ENCODE assay signal across 8 mouse cellular contexts in the genomic region with DNA sequence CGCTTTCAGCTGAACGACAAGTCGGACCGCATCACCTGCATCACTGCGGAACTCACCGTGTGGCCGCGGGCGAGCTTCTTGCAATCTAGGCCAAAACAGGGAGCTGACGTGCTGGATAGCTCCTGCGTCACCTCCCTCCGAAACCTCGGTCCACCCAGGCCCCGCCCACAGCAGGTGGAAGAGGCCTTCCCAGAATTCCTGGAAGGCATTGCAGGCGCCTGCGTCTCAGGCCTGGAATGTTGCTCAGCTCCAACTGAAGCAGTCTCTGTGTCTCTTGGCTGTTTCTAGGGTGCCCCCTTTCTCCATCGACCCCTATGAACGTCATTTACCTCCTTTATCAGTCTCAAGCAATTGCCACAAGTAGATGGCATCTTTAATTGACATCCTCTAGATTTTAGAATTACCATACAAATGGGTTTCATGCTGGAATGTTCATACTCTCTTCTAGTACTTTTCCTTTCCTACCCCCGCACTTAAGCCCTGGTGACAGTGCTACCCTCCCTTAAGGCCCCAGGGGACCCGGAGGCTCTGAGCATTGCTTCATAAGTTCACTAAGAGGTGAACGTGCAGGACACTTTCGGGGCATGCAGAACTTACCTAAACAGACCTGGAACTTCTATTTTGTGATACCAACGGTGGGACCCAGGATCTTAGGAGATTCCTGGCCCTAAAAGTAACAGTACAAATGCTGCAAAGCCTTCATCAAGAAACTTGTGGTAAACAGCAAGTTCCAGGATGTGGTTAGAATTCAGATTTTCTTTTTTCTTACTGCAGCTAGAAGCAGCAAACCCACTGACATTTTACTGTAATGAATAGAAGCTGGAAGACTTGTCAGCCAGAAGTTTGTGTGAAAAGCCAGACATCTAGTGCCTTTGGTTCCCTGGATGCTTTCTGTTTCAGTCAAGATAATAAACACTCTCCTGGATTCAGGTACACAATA. TPM values are rescaled to one million over a fixed set of nuclear protein-coding genes. Genes with fewer than 3 reads are reported as not detected.
A peak's percentile ranks its signal among the peaks of the same experiment; 100 is the strongest.
DNase-seq lines count a peak whose midpoint lies in the region; ATAC-seq and TF ChIP-seq lines count a peak whose summit lies in the region.

A gene (minus strand): TSS at position 179 of the 940 bp plus-strand sequence.

- peak within 1 kb of the TSS; percentile 77 for H3K27ac ChIP-seq in thymus, adult 2 months (ENCODE audit: control insufficient read depth, insufficient read depth, low read length)
- no peak within 1 kb of the TSS for H3K27ac ChIP-seq in heart, embryonic 15.5 days
- H3K27ac ChIP-seq in liver, adult 2 months (replicated peaks; ENCODE audit: insufficient read depth, low read depth, low read length), result no peak within 1 kb of the TSS
- peak within 1 kb of the TSS; percentile 79 for H3K27ac ChIP-seq in neural tube, embryonic 11.5 days (ENCODE audit: low read depth, low read length)

- DNase-seq in thymus, adult 2 months, result peak; percentile 18
- DNase-seq in thymus, adult 18-20 months, result no peak
- DNase-seq in embryo, embryonic 11.5 days (ENCODE audit: low read depth, low spot score), result peak; percentile 74
- DNase-seq in kidney, postnatal 10 days, result peak; percentile 82
- peak; percentile 30 for DNase-seq in liver, adult 2 months (ENCODE audit: extremely low read depth, low read depth, low spot score)
- peak; percentile 90 for DNase-seq in neural tube, embryonic 11.5 days (ENCODE audit: low spot score)
- DNase-seq in thymus, postnatal 36 days, result peak; percentile 14 to 20

- ATAC-seq in heart, embryonic 15.5 days (replicated peaks; ENCODE audit: insufficient number of reproducible peaks, insufficient read depth, low FRiP score, low read depth), result no peak; the same call in 1 of the 2 replicates
- ATAC-seq in neural tube, embryonic 11.5 days (ENCODE audit: insufficient read depth, low FRiP score, low TSS enrichment), result peak; percentile 95

- H3K4me1 ChIP-seq in thymus, adult 2 months (replicated peaks; ENCODE audit: control insufficient read depth, insufficient read depth, low read length), result peaks cover 9% of the 10 kb centered on the region
- H3K4me1 ChIP-seq in heart, embryonic 15.5 days (replicated peaks), result peaks cover 10% of the 10 kb centered on the region
- H3K4me1 ChIP-seq in liver, adult 2 months (ENCODE audit: control insufficient read depth, insufficient read depth, low read length), result no peaks in the 10 kb centered on the region; the same call in 1 of the 2 replicates
- H3K4me1 ChIP-seq in neural tube, embryonic 11.5 days (ENCODE audit: control insufficient read depth, insufficient read depth, low read length), result peaks cover 4% of the 10 kb centered on the region

- peak within 1 kb of the TSS; percentile 36; the same call in 1 of the 2 replicates for H3K9ac ChIP-seq in heart, embryonic 15.5 days
- no peak within 1 kb of the TSS for H3K9ac ChIP-seq in liver, adult 2 months (ENCODE audit: low read depth, low read length)
- H3K9ac ChIP-seq in neural tube, embryonic 11.5 days (ENCODE audit: low read length), result peak within 1 kb of the TSS; percentile 70

- peaks cover 23% of the 10 kb centered on the region for H3K36me3 ChIP-seq in thymus, adult 2 months (ENCODE audit: control insufficient read depth, insufficient read depth, low read length)
- H3K36me3 ChIP-seq in heart, embryonic 15.5 days, result peaks cover 26% of the 10 kb centered on the region
- no peaks in the 10 kb centered on the region for H3K36me3 ChIP-seq in liver, adult 2 months (ENCODE audit: control insufficient read depth, insufficient read depth, low read length)
- 0 out of 2 replicates have a peak, but pooled peaks cover 2% of the 10 kb centered on the region for H3K36me3 ChIP-seq in neural tube, embryonic 11.5 days (ENCODE audit: control insufficient read depth, insufficient read depth, low read length)

- TF ChIP-seq CTCF in thymus, adult 2 months (IDR thresholded peaks at IDR 0.05; ENCODE audit: borderline replicate concordance, control insufficient read depth, extremely low read depth, insufficient read depth, low read length, poor library complexity), result no peak
- no peak for TF ChIP-seq CTCF in liver, adult 2 months (IDR thresholded peaks at IDR 0.05; ENCODE audit: low read depth, low read length)

- no peaks in the 10 kb centered on the region for H3K79me2 ChIP-seq in liver, adult 2 months (ENCODE audit: control insufficient read depth, insufficient read depth, low read length)

- H3K27me3 ChIP-seq in thymus, adult 2 months (ENCODE audit: control insufficient read depth, insufficient read depth, low read length), result no peaks in the 10 kb centered on the region
- no peaks in the 10 kb centered on the region for H3K27me3 ChIP-seq in heart, embryonic 15.5 days
- no peaks in the 10 kb centered on the region for H3K27me3 ChIP-seq in liver, adult 2 months (ENCODE audit: control insufficient read depth, insufficient read depth, low read length)
- no peaks in the 10 kb centered on the region for H3K27me3 ChIP-seq in neural tube, embryonic 11.5 days (ENCODE audit: control insufficient read depth, insufficient read depth, low read length)

- H3K9me3 ChIP-seq in heart, embryonic 15.5 days (replicated peaks), result no peaks in the 10 kb centered on the region
- no peaks in the 10 kb centered on the region for H3K9me3 ChIP-seq in neural tube, embryonic 11.5 days (ENCODE audit: control insufficient read depth, low read length)

- no peak within 1 kb of the TSS for H3K4me3 ChIP-seq in thymus, adult 2 months (ENCODE audit: control insufficient read depth, insufficient read depth, low read length)
- H3K4me3 ChIP-seq in heart, embryonic 15.5 days, result peak within 1 kb of the TSS; percentile 43
- no peak within 1 kb of the TSS for H3K4me3 ChIP-seq in liver, adult 2 months (ENCODE audit: insufficient read depth, low read depth, low read length)
- H3K4me3 ChIP-seq in neural tube, embryonic 11.5 days (ENCODE audit: low read depth, low read length), result peak within 1 kb of the TSS; percentile 47

- peak within 1 kb of the TSS; percentile 68 for H3K4me2 ChIP-seq in heart, embryonic 15.5 days
- H3K4me2 ChIP-seq in neural tube, embryonic 11.5 days (ENCODE audit: low read depth), result peak within 1 kb of the TSS; percentile 57

- 75% methylated on average over 23 of the region's 23 CpGs for WGBS in thymus, adult 2 months
- WGBS in heart, embryonic 15.5 days, result 12% methylated on average over 23 of the region's 23 CpGs
- 23% methylated on average over 23 of the region's 23 CpGs for WGBS in liver, adult 2 months
- WGBS in neural tube, embryonic 11.5 days, result 9% methylated on average over 23 of the region's 23 CpGs

- TF ChIP-seq POLR2A in thymus, adult 2 months (IDR thresholded peaks at IDR 0.05; ENCODE audit: control insufficient read depth, extremely low read depth, insufficient read depth, low read length, poor library complexity), result no peak
- no peak for TF ChIP-seq POLR2A in liver, adult 2 months (IDR thresholded peaks at IDR 0.05; ENCODE audit: extremely low read depth, insufficient read depth, low read length)

RNA-seq across cellular contexts. Expression of the gene that starts here (rescaled TPM):
- 2.3 TPM in 2 replicates for polyA plus RNA-seq in thymus, adult 2 months (2012; rRNA removed)
- polyA plus RNA-seq in heart, embryonic 15.5 days (2015; fragmentation: Nextera tagmentation; extraction: Ambion mirVana), result 1.1 and 2.0 TPM in 2 replicates
- total RNA-seq in liver, adult 2 months (2014; rRNA removed), result 0.20 TPM in 1 of 2 replicates, not detected in the other
- polyA plus RNA-seq in liver, adult 2 months (2012; rRNA removed), result 0.07 TPM in 1 of 2 replicates, not detected in the other
- 41.0 and 49.4 TPM in 2 replicates for polyA plus RNA-seq in neural tube, embryonic 11.5 days (2014; fragmentation: Nextera tagmentation; extraction: Ambion mirVana)

Comparison
In these comparisons a context has a peak if more than half of its experiments do, and no peak if none do; other contexts are left out.
1. RNA of the gene that starts here (polyA plus RNA-seq): 41.0 to 49.4 TPM in neural tube, embryonic 11.5 days; 2.3 TPM in thymus, adult 2 months, 1.1 to 2.0 TPM in heart, embryonic 15.5 days and 0.07 TPM in liver, adult 2 months; every median in the first group is over 10 times any median in the second.
2. DNase-seq: peak in thymus, adult 2 months (single experiment), embryo, embryonic 11.5 days (single experiment), kidney, postnatal 10 days (single experiment), neural tube, embryonic 11.5 days (single experiment) and thymus, postnatal 36 days (2 of 2); none in thymus, adult 18-20 months (0 of 2).
3. Peak in DNase-seq in liver, adult 2 months; RNA of the gene not detected or under 1 TPM.
4. H3K27ac ChIP-seq: peak in thymus, adult 2 months (single experiment) and neural tube, embryonic 11.5 days (single experiment); none in heart, embryonic 15.5 days (single experiment) and liver, adult 2 months (single experiment).
5. H3K4me3 ChIP-seq: peak in heart, embryonic 15.5 days (single experiment) and neural tube, embryonic 11.5 days (single experiment); none in thymus, adult 2 months (single experiment) and liver, adult 2 months (single experiment).